Mouse (Mus musculus): ENCODE data around the gene Cep83.

Cep83 gene

DNA sequence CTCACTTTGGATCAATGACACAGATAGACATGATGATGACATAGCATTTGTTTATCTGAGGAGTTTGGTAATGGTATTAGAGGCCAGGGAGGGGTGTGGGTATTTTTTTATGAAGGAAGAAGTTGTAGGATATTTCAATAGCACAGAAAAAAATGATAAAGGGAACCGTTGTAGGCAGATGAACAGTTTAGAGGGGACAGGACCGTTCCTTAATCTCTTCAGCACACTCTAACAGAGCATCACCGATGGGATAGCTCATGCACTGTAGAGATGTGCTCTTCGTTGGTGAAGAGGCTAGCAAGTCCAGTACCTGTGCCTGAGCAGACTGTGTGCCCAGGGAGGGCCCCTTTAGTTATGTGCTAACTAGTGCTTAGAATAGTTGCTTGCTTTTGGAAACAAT lies 90.9 kb downstream of the Cep83 start:
- DNase-seq (ENCODE audit: low read depth, low spot score): no peak

- DNase-seq (ENCODE audit: low read depth, low spot score): no peak
Observed at GRCm38 (mm10) chr10:94780618-94781262, 92.3 kb downstream of the Cep83 start.

- no peak for DNase-seq (ENCODE audit: low read depth, low spot score)
Observed at GRCm38 (mm10) chr10:94789205-94789604, 100.8 kb downstream of the Cep83 start.

DNA sequence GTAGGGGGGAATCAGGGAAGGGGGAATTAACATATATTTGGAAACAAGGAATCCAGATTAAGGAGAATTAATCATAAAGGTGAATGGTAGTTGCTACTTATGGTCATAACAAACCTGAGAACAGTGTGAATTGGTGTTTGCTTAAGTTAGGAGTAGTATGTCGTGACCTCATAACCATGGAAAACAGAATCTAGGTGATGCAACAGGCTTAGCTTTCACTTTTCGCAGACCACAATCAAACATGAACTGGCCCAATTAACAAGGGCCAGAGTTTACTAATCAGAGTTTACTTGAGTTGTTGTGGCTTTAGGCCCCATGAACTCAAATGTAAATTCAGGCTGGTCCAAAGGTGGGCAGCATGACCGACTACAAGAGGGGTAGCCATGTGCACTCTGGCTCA lies 105.5 kb downstream of the Cep83 start:
- no peak for DNase-seq (ENCODE audit: low read depth, low spot score)

DNA sequence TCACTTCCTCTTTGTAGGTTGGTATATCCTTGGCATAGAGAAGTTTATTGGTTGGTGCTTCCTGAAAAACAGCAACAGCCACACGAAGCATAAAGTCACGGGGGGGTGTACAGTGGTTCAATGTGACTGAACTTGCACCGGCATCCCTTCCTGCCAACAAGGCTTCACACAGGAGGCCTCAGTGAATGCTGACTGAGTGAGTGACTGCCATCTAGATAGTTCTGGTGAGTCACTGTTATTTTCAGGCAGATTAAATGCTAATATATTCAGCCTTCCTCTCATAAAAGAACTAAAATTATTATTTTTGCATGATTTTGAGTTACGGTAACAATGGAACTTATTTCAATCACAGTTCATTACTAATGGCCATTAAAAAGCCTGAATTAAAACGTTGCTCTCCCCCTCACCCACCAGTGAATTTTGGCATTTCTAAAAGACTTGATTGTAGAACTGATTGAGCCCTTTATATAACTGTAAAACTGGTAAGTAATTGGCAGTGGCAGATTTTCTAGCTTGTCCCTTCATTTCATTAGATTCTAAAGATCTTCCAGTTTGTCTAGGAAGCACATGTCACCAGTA lies 106.3 kb downstream of the Cep83 start:
- DNase-seq (ENCODE audit: low read depth, low spot score): no peak

DNA sequence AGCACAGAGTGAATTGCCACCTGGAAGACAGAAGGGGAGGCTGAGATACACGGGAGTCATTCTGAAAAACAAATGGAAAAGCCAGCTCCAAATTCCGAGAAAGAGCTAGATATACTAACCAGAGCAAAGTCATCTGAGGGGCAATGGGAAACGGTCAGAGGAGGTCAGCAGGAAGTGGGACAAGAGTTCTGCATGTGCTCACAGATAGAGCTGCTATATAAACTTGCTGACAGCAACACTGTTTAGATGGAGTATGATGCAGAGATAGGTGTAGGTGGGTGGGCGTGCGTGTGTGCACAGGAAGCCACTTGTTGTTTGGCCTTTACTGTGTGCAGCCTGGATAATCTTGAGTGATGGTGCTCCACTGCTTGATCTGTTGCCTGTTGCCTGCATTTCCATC lies 109.7 kb downstream of the Cep83 start:
- no peak for DNase-seq (ENCODE audit: low read depth, low spot score)

- no peak for DNase-seq (ENCODE audit: low read depth, low spot score)
Observed at GRCm38 (mm10) chr10:94799485-94800239, 111.2 kb downstream of the Cep83 start.

- no peak for DNase-seq (ENCODE audit: low read depth, low spot score)
Observed at GRCm38 (mm10) chr10:94800677-94801354, 112.4 kb downstream of the Cep83 start.

- no peak for DNase-seq (ENCODE audit: low read depth, low spot score)
Observed at GRCm38 (mm10) chr10:94804029-94804908, 115.8 kb downstream of the Cep83 start.

- no peak for DNase-seq (ENCODE audit: low read depth, low spot score)
Observed at GRCm38 (mm10) chr10:94804909-94805220, 116.4 kb downstream of the Cep83 start.

GRCm38 (mm10) chr10:94807323-94807722 lies 118.9 kb downstream of the Cep83 start:
- no peak for DNase-seq (ENCODE audit: low read depth, low spot score)

- no peak for DNase-seq (ENCODE audit: low read depth, low spot score)
Observed at GRCm38 (mm10) chr10:94808275-94808674, 119.8 kb downstream of the Cep83 start.

DNA sequence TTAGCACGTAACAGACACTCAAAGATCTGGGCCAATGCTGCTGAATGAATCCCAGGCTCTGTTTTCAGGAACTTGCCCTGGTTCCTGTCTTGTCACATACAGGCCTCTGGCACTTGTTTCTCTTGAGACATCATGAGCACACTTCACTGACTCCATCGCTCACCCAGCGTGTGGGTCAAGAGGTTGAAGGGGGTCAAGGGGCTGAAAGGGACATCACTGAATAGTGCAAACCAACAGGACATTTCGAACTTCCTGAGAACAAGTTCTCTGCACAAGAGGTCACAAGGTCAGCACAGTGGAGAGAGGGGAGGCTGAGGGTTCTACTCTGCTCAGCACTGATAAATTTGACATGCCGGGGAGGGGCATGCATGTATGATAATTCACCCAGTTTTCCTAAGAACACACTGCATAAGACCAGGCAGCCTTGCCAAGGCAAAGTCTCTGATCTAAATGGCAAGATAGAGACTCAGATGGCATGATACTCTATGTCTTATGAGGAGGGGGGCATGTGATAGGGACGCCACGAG lies 121.6 kb downstream of the Cep83 start:
- no peak for DNase-seq (ENCODE audit: low read depth, low spot score)

- DNase-seq (ENCODE audit: low read depth, low spot score): no peak
Observed at GRCm38 (mm10) chr10:94811907-94812851, 123.7 kb downstream of the Cep83 start.

DNA sequence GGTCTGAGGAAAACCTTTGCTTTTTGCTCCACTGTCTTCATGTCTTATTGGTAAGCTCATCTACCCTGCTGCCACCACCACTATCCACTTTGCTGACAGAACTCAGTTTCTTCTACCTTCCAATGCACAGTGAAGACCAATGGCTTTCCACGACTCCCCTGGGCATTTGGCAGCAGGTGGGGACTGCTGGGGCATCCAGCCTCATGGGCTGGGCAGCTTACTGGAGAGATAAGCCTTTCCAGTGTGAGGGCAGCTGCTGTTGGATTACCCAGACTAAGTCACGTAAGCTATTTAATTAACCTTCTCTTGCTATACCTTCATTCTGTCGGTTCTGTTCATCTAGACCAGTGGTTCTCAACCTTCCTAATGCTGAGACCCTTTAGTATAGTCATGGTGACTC lies 129.7 kb downstream of the Cep83 start:
- DNase-seq (ENCODE audit: low read depth, low spot score): no peak

DNA sequence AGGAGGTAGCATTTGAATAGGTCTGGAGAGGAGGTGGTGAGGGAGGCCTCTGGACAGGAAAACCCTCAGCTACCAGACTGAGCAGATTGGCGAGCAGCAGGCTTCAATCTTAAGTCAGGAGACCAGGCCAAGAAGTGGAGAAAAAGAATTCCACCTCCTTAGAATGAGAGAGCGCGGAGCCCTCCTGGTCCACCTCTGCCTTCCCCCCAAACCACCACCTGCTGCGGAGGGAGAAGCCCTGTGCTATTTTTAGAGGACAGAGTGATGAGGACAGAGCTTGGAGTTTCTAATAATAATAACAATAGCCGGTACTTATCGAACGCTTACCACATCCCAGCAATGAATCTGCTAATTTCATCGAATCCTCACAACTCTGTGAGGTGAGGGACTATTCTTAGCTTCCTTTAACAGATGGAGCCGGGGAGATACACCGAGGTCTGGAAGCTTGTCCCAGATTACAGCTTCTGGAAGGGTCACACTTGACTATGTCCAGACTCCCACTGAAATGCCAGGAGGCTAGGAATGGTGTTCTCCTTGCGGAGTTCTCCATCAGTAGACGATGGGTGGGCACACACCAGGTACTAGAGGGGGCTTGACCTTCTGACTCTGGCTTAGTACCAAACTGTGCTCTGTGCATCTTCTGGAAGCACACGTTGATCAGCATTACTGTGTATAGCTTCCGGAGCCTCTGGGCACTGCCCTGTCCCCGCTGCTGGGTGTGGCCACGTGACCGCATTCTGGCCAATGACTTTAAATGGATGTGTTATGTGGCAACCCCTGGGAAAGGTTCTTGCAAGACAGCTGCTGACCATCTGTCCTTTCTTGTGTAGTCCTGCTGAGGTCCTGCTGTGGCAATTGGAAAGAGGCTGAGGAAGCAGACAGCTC lies 130.6 kb downstream of the Cep83 start:
- no peak for DNase-seq (ENCODE audit: low read depth, low spot score)

DNA sequence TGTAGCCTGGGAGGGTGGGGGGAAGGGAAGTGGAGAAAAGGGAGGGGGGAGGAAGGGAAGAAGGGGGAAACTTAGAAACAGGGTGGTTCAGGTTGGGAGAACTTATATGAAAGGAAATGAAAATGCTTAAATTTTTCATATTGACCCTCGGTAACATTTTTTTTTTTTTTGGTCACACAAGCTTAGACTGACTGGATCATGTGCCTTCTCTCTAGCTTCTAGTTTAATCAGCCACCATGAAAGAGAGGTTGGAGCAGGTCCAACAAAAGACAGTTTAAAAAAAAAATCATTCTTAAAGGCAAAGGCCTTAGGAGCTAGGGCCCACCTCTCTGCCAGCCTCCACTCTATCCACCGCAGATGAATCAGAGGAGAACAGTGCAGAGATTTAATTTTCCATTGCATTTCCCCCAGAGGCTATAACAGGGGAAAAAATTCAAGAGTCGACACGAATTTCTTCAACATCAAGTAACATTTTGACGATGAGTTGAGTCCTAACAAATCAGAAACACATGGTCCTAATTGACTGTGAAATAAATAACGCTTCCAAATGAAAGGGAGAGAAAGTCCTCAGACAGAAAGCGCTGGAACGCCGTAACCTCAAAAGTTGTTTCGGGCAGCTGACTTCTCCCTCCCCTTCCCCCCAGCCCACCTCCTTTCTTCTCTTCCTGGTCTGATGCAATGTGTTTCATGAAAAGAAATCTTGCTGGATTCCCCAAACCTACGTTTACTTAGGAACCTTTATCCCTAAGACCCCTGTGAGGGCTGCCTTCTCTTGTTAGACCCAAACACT lies 135.7 kb downstream of the Cep83 start:
- no peak for DNase-seq (ENCODE audit: low read depth, low spot score)

DNA sequence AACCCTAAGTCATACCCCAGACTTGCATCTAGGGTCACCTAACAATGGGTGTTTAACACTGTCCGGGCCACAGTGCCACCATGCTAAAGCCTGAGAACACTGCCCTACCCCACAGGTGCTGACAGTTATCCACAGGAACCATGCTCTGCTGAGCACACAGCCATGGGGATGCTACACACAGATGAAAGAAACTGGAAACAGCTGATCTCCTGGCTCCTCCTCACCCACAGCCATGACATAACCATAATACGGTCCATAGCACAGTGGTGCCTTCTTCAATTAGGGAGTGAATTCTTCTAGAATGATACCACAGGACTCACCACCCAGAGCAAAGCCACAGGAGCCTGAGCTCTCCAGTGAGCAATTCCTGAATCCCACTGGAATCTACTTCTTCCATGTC lies 137.5 kb downstream of the Cep83 start:
- no peak for DNase-seq (ENCODE audit: low read depth, low spot score)
